Comparison of ENCODE assay signal across 20 mouse cellular contexts in the genomic region with DNA sequence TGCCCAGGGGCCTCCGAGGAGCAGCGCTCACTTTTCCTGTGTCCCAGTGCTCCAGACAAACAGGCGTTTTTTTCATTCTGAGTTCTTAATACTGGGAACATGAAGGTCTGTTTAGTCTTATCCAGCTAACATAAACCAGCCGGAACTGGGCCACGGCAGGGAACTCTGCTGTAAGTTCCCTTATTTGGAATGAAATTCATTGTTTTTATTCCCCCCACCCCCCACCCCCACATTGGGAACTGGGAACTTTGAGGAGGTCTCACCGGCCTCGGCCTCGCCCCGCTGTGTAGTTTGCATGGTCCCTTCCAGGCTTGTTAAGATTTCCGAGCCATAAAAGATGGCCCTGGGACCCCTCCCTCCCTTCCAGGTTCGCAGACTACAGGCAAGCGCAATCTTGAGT. TPM values are rescaled to one million over a fixed set of nuclear protein-coding genes. Genes with fewer than 3 reads are reported as not detected.
DNase-seq lines count a peak whose midpoint lies in the region; ATAC-seq lines count a peak whose summit lies in the region.
"Had no signal": no experiment of that assay in that cellular context is flagged by ENCODE, and none has a peak within 500 bp of the region (broad histone marks: within the 10 kb centered on the region; RNA-seq: fewer than 3 reads in every experiment).

No protein-coding gene starts in this region.

- no peak overlapping the region for H3K4me2 ChIP-seq in hindbrain, embryonic 13.5 days
- H3K4me2 ChIP-seq in hindbrain, embryonic 14.5 days (replicated peaks) = no peak overlapping the region
- no peak overlapping the region for H3K4me2 ChIP-seq in midbrain, embryonic 15.5 days
- H3K4me2 ChIP-seq in midbrain, embryonic 13.5 days (replicated peaks) = no peak overlapping the region
- peak overlapping the region; percentile 20; the same call in 1 of the 2 replicates for H3K4me2 ChIP-seq in intestine, embryonic 16.5 days (ENCODE audit: low read depth, low read length)

- H3K36me3 ChIP-seq in hindbrain, embryonic 13.5 days = no peaks in the 10 kb centered on the region
- no peaks in the 10 kb centered on the region for H3K36me3 ChIP-seq in hindbrain, embryonic 14.5 days (replicated peaks; ENCODE audit: control insufficient read depth, insufficient read depth)
- no peaks in the 10 kb centered on the region for H3K36me3 ChIP-seq in midbrain, embryonic 15.5 days (replicated peaks)
- H3K36me3 ChIP-seq in midbrain, embryonic 13.5 days = no peaks in the 10 kb centered on the region
- H3K36me3 ChIP-seq in intestine, embryonic 16.5 days (ENCODE audit: control insufficient read depth, insufficient read depth, low read length) = no peaks in the 10 kb centered on the region

- no peak overlapping the region for H3K4me3 ChIP-seq in hindbrain, embryonic 13.5 days
- no peak overlapping the region for H3K4me3 ChIP-seq in hindbrain, embryonic 14.5 days (replicated peaks; ENCODE audit: low read length)
- H3K4me3 ChIP-seq in midbrain, embryonic 15.5 days = no peak overlapping the region
- H3K4me3 ChIP-seq in midbrain, embryonic 13.5 days (replicated peaks) = no peak overlapping the region
- no peak overlapping the region for H3K4me3 ChIP-seq in intestine, embryonic 16.5 days (ENCODE audit: low read length)
- H3K4me3 ChIP-seq: erythroblast, embryonic 14.5 days; layer of hippocampus, adult 2 months had no signal

- H3K27me3 ChIP-seq in hindbrain, embryonic 13.5 days = no peaks in the 10 kb centered on the region
- no peaks in the 10 kb centered on the region for H3K27me3 ChIP-seq in hindbrain, embryonic 14.5 days (ENCODE audit: control insufficient read depth, insufficient read depth, low read length)
- H3K27me3 ChIP-seq in midbrain, embryonic 15.5 days (replicated peaks) = no peaks in the 10 kb centered on the region
- H3K27me3 ChIP-seq in midbrain, embryonic 13.5 days = no peaks in the 10 kb centered on the region
- no peaks in the 10 kb centered on the region for H3K27me3 ChIP-seq in intestine, embryonic 16.5 days (replicated peaks; ENCODE audit: control insufficient read depth, insufficient read depth, low read length)

- WGBS in hindbrain, embryonic 13.5 days = 59% methylated on average over 12 of the region's 12 CpGs
- WGBS in hindbrain, embryonic 14.5 days = 62% methylated on average over 12 of the region's 12 CpGs
- WGBS in midbrain, embryonic 15.5 days = 64% methylated on average over 12 of the region's 12 CpGs
- WGBS in midbrain, embryonic 13.5 days = 63% methylated on average over 12 of the region's 12 CpGs
- WGBS in intestine, embryonic 16.5 days = 30% methylated on average over 12 of the region's 12 CpGs

- no peak for ATAC-seq in hindbrain, embryonic 13.5 days (ENCODE audit: low FRiP score)
- no peak for ATAC-seq in hindbrain, embryonic 14.5 days (ENCODE audit: low FRiP score)
- no peak for ATAC-seq in midbrain, embryonic 15.5 days (replicated peaks)
- ATAC-seq in midbrain, embryonic 13.5 days = no peak
- ATAC-seq in intestine, embryonic 16.5 days = peak; percentile 61
- ATAC-seq in erythroblast, adult 5-6 weeks (replicated peaks; ENCODE audit: low FRiP score, poor library complexity, severe bottlenecking) = no peak
- ATAC-seq: activated CD4-positive, CD25-positive, alpha-beta regulatory T cell, adult 4 months; inflammation-experienced regulatory T-cells, adult 6 months had no signal

- no peaks in the 10 kb centered on the region for H3K9me3 ChIP-seq in hindbrain, embryonic 13.5 days
- no peaks in the 10 kb centered on the region for H3K9me3 ChIP-seq in hindbrain, embryonic 14.5 days (ENCODE audit: control insufficient read depth, low read length)
- H3K9me3 ChIP-seq in midbrain, embryonic 15.5 days = no peaks in the 10 kb centered on the region
- no peaks in the 10 kb centered on the region for H3K9me3 ChIP-seq in midbrain, embryonic 13.5 days
- H3K9me3 ChIP-seq in intestine, embryonic 16.5 days (ENCODE audit: control insufficient read depth, low read length) = no peaks in the 10 kb centered on the region

- H3K9ac ChIP-seq in hindbrain, embryonic 13.5 days = no peak overlapping the region
- no peak overlapping the region for H3K9ac ChIP-seq in hindbrain, embryonic 14.5 days
- 0 out of 2 replicates have a peak overlapping the region, but pooled peaks have one; percentile 11 for H3K9ac ChIP-seq in midbrain, embryonic 15.5 days
- no peak overlapping the region for H3K9ac ChIP-seq in midbrain, embryonic 13.5 days (replicated peaks)
- H3K9ac ChIP-seq in intestine, embryonic 16.5 days (ENCODE audit: low read depth, low read length) = peak overlapping the region; percentile 32; the same call in 1 of the 2 replicates
- H3K9ac ChIP-seq: liver, embryonic 14.5 days had no signal

- 0 out of 2 replicates have a peak overlapping the region, but pooled peaks have one; percentile 6 for H3K27ac ChIP-seq in hindbrain, embryonic 13.5 days
- H3K27ac ChIP-seq in hindbrain, embryonic 14.5 days = no peak overlapping the region
- no peak overlapping the region for H3K27ac ChIP-seq in midbrain, embryonic 15.5 days
- H3K27ac ChIP-seq in midbrain, embryonic 13.5 days = no peak overlapping the region
- peak overlapping the region; percentile 86 for H3K27ac ChIP-seq in intestine, embryonic 16.5 days (ENCODE audit: low read length)
- H3K27ac ChIP-seq: liver, embryonic 14.5 days had no signal

- DNase-seq in hindbrain, embryonic 14.5 days (ENCODE audit: low spot score) = no peak
- DNase-seq in cerebellum, adult 11-12 months = no peak
- DNase-seq: heart, postnatal 14 days had no signal

- peaks cover 17% of the 10 kb centered on the region for H3K4me1 ChIP-seq in hindbrain, embryonic 13.5 days (replicated peaks)
- no peaks in the 10 kb centered on the region for H3K4me1 ChIP-seq in hindbrain, embryonic 14.5 days (replicated peaks; ENCODE audit: control insufficient read depth, insufficient read depth, low read length)
- no peaks in the 10 kb centered on the region for H3K4me1 ChIP-seq in midbrain, embryonic 15.5 days
- peaks cover 10% of the 10 kb centered on the region; the same call in 1 of the 2 replicates for H3K4me1 ChIP-seq in midbrain, embryonic 13.5 days (replicated peaks)
- peaks cover 14% of the 10 kb centered on the region for H3K4me1 ChIP-seq in intestine, embryonic 16.5 days (ENCODE audit: control insufficient read depth, insufficient read depth, low read length)

RNA-seq across cellular contexts. Expression of a gene that starts 23.4 kb away (rescaled TPM):
- polyA plus RNA-seq in hindbrain, embryonic 13.5 days (2015; fragmentation: Nextera tagmentation; extraction: Ambion mirVana) = 6.8 and 7.2 TPM in 2 replicates
- polyA plus RNA-seq in hindbrain, embryonic 14.5 days (2014; fragmentation: Nextera tagmentation; extraction: Ambion mirVana) = 15.1 and 16.2 TPM in 2 replicates
- 14.8 and 15.0 TPM in 2 replicates for polyA plus RNA-seq in midbrain, embryonic 15.5 days (2015; fragmentation: Nextera tagmentation; extraction: Ambion mirVana)
- polyA plus RNA-seq in midbrain, embryonic 13.5 days (2015; fragmentation: Nextera tagmentation; extraction: Ambion mirVana) = 4.6 and 5.9 TPM in 2 replicates
- polyA plus RNA-seq in intestine, embryonic 16.5 days (2015; fragmentation: Nextera tagmentation; extraction: Ambion mirVana) = 3.7 and 4.2 TPM in 2 replicates
- total RNA-seq in erythroblast, adult 5-6 weeks (2015; ENCODE audit: low replicate concordance) = not detected in 2 replicates
- total RNA-seq in erythroblast, adult 5-6 weeks (2017; ENCODE audit: low replicate concordance) = not detected in 2 replicates
- total RNA-seq: monocyte, adult 5-6 weeks had no signal

RNA-seq across cellular contexts. Expression of a gene that starts 44.4 kb away (rescaled TPM):
- polyA plus RNA-seq in hindbrain, embryonic 13.5 days (2015; fragmentation: Nextera tagmentation; extraction: Ambion mirVana) = not detected in 2 replicates
- not detected in 2 replicates for polyA plus RNA-seq in hindbrain, embryonic 14.5 days (2014; fragmentation: Nextera tagmentation; extraction: Ambion mirVana)
- not detected in 2 replicates for polyA plus RNA-seq in midbrain, embryonic 15.5 days (2015; fragmentation: Nextera tagmentation; extraction: Ambion mirVana)
- not detected in 2 replicates for polyA plus RNA-seq in midbrain, embryonic 13.5 days (2015; fragmentation: Nextera tagmentation; extraction: Ambion mirVana)
- 0.88 and 1.1 TPM in 2 replicates for polyA plus RNA-seq in intestine, embryonic 16.5 days (2015; fragmentation: Nextera tagmentation; extraction: Ambion mirVana)
- not detected in 2 replicates for total RNA-seq in erythroblast, adult 5-6 weeks (2015; ENCODE audit: low replicate concordance)
- not detected in 2 replicates for total RNA-seq in erythroblast, adult 5-6 weeks (2017; ENCODE audit: low replicate concordance)
- total RNA-seq: common myeloid progenitor, adult 5-6 weeks; gastrocnemius, postnatal 4 days; heart, postnatal 14 days; layer of hippocampus, adult 2 months; left cerebral cortex, postnatal 10 days; monocyte, adult 5-6 weeks had no signal
- polyA plus RNA-seq: activated CD4-positive, CD25-positive, alpha-beta regulatory T cell, adult 4 months; erythroblast, embryonic 14.5 days; inflammation-experienced regulatory T-cells, adult 6 months; liver, embryonic 14.5 days; spleen, adult 2 months had no signal

RNA-seq across cellular contexts. Expression of a gene that starts 57.9 kb away (rescaled TPM):
- not detected in 2 replicates for polyA plus RNA-seq in hindbrain, embryonic 13.5 days (2015; fragmentation: Nextera tagmentation; extraction: Ambion mirVana)
- polyA plus RNA-seq in hindbrain, embryonic 14.5 days (2014; fragmentation: Nextera tagmentation; extraction: Ambion mirVana) = not detected in 2 replicates
- not detected in 2 replicates for polyA plus RNA-seq in midbrain, embryonic 15.5 days (2015; fragmentation: Nextera tagmentation; extraction: Ambion mirVana)
- polyA plus RNA-seq in midbrain, embryonic 13.5 days (2015; fragmentation: Nextera tagmentation; extraction: Ambion mirVana) = not detected in 2 replicates
- polyA plus RNA-seq in intestine, embryonic 16.5 days (2015; fragmentation: Nextera tagmentation; extraction: Ambion mirVana) = not detected in 2 replicates
- total RNA-seq in erythroblast, adult 5-6 weeks (2015; ENCODE audit: low replicate concordance) = not detected in 2 replicates
- not detected in 2 replicates for total RNA-seq in erythroblast, adult 5-6 weeks (2017; ENCODE audit: low replicate concordance)
- total RNA-seq: common myeloid progenitor, adult 5-6 weeks; gastrocnemius, postnatal 4 days; heart, postnatal 14 days; layer of hippocampus, adult 2 months; left cerebral cortex, postnatal 10 days; monocyte, adult 5-6 weeks had no signal
- polyA plus RNA-seq: activated CD4-positive, CD25-positive, alpha-beta regulatory T cell, adult 4 months; erythroblast, embryonic 14.5 days; inflammation-experienced regulatory T-cells, adult 6 months; liver, embryonic 14.5 days; neural tube, embryonic 14.5 days; spleen, adult 2 months; thymus, postnatal 0 days had no signal

Comparison
In these comparisons a context has a peak if more than half of its experiments do, and no peak if none do; other contexts are left out.
1. H3K27ac ChIP-seq: peak in hindbrain, embryonic 13.5 days (single experiment) and intestine, embryonic 16.5 days (single experiment); none in hindbrain, embryonic 14.5 days (single experiment), midbrain, embryonic 15.5 days (single experiment) and midbrain, embryonic 13.5 days (single experiment).
2. H3K9ac ChIP-seq: peak in midbrain, embryonic 15.5 days (single experiment) and intestine, embryonic 16.5 days (single experiment); none in hindbrain, embryonic 13.5 days (single experiment), hindbrain, embryonic 14.5 days (single experiment) and midbrain, embryonic 13.5 days (single experiment).